Mouse (Mus musculus): Measurements from ENCODE around the gene Cdk19.

DNA sequence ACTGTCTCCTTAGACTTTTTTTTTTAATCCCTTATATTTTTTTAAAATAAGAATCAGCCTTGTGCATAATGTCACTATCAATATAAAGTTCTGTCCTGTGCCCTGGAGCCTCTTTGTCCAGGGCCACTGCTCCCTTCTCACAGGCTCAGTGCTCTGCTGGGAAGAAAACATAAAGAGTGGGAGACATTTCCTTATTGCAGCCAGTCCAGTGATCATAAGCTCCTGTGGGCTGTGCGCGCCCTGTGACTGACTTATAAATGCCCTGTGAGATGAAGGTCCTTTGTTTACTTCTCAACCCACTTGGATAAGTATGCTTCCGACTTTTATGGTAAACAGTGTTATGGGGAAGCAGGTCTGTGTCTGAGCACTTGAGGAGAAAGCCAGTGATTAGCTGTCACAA is 142.2 kb downstream of the Cdk19 start:
- no peak for TF ChIP-seq CTCF (IDR thresholded peaks at IDR 0.05; ENCODE audit: low read depth, low read length)
- TF ChIP-seq GATA1 (IDR thresholded peaks at IDR 0.05; ENCODE audit: borderline replicate concordance, low read length): no peak
- TF ChIP-seq GATA2 (IDR thresholded peaks at IDR 0.05; ENCODE audit: borderline replicate concordance, low read depth, low read length): no peak
- no peak for TF ChIP-seq TAL1 (conservative IDR thresholded peaks at IDR 0.05; ENCODE audit: low read depth, low read length)
- TF ChIP-seq POLR2AphosphoS5 (IDR thresholded peaks at IDR 0.05; ENCODE audit: insufficient replicate concordance, low read depth, low read length): no peak
